Mouse (Mus musculus): ENCODE data around the gene Gm7954. TPM values are rescaled to one million over a fixed set of nuclear protein-coding genes. Genes with fewer than 3 reads are reported as not detected.
"Not testable (repeated sequence)": the region's sequence is repeated elsewhere in the genome, so short reads cannot be mapped to it uniquely, and the experiment has no call there.

Gm7954 gene
- not detected in 2 replicates for polyA plus RNA-seq (2016; fragmentation: Nextera tagmentation; extraction: Ambion mirVana)

GRCm38 (mm10) chr14:41453418-41453817, at the start of gene Gm7954:
TSS of gene Gm7954 (minus strand) at chr14:41453518.
- H3K9ac ChIP-seq (replicated peaks); H3K4me2 ChIP-seq (replicated peaks); H3K4me3 ChIP-seq; H3K36me3 ChIP-seq; H3K27me3 ChIP-seq; ATAC-seq (ENCODE audit: low FRiP score, low read depth); H3K9me3 ChIP-seq; H3K27ac ChIP-seq (replicated peaks); H3K4me1 ChIP-seq: not testable (repeated sequence)
- no CpG with 5 or more reads among the region's 2 CpGs for WGBS

- H3K4me3 ChIP-seq; ATAC-seq (ENCODE audit: low FRiP score, low read depth); H3K9ac ChIP-seq (replicated peaks); H3K4me2 ChIP-seq (replicated peaks); H3K27me3 ChIP-seq; H3K27ac ChIP-seq (replicated peaks); H3K36me3 ChIP-seq; H3K9me3 ChIP-seq; H3K4me1 ChIP-seq: not testable (repeated sequence)
These were observed 36.1 kb upstream of the Gm7954 start, which contains the start of gene Gm3486 for GRCm38 (mm10) chr14:41489385-41489784. TSS of gene Gm3486 (minus strand) at chr14:41489485.

GRCm38 (mm10) chr14:41425393-41426075, 27.8 kb downstream of the Gm7954 start:
- peak overlapping the region; percentile 31 for H3K4me2 ChIP-seq (replicated peaks)
- not testable (repeated sequence) for H3K27ac ChIP-seq (replicated peaks); H3K27me3 ChIP-seq; H3K4me3 ChIP-seq; ATAC-seq (ENCODE audit: low FRiP score, low read depth); H3K36me3 ChIP-seq; H3K4me1 ChIP-seq; H3K9ac ChIP-seq (replicated peaks); H3K9me3 ChIP-seq
- WGBS, result 14% methylated on average over 12 of the region's 16 CpGs

DNA sequence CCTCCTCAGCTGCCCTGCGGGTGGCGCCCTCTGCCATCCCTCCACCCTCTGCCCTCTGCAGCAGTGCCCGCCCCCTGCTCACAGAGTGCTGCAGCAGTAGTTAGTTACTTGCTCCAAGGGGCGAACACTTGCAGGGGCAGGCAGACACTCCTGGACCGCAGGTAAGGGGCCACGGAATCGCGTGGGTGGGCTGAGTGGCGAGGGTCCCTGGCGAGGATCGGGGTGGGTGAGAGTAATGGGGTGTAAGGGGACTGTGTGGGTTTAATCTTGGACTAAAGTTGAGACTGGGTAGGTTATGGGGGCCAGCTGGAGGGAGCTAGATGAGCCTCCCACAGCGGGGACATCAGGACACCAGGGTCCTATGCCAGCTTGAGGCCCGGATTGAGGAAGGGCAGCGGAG, 28.6 kb downstream of the Gm7954 start:
- not testable (repeated sequence) for H3K27ac ChIP-seq (replicated peaks); H3K36me3 ChIP-seq; H3K4me3 ChIP-seq; H3K9me3 ChIP-seq; H3K27me3 ChIP-seq; ATAC-seq (ENCODE audit: low FRiP score, low read depth); H3K4me1 ChIP-seq; H3K9ac ChIP-seq (replicated peaks)
- 10% methylated on average over 13 of the region's 14 CpGs for WGBS
- H3K4me2 ChIP-seq (replicated peaks), result peak overlapping the region; percentile 31; the same call in 1 of the 2 replicates

GRCm38 (mm10) chr14:41408181-41408580, 45.1 kb downstream of the Gm7954 start, which contains the start of gene Gm6482:
TSS of gene Gm6482 (minus strand) at chr14:41408281.
- H3K4me1 ChIP-seq; H3K9me3 ChIP-seq; H3K9ac ChIP-seq (replicated peaks); H3K4me2 ChIP-seq (replicated peaks); H3K27me3 ChIP-seq; ATAC-seq (ENCODE audit: low FRiP score, low read depth); H3K36me3 ChIP-seq; H3K27ac ChIP-seq (replicated peaks); H3K4me3 ChIP-seq: not testable (repeated sequence)
- 100% methylated on average over 1 of the region's 2 CpGs for WGBS

Other genes with a start within 250 kb of the Gm7954 start
- not detected in 2 replicates for gene Gm2832, start 174.7 kb downstream of the Gm7954 start, polyA plus RNA-seq (2016; fragmentation: Nextera tagmentation; extraction: Ambion mirVana)
- gene Gm5798, start 104.9 kb downstream of the Gm7954 start, polyA plus RNA-seq (2016; fragmentation: Nextera tagmentation; extraction: Ambion mirVana), result not detected in 2 replicates
- gene Gm7945, start 67.1 kb downstream of the Gm7954 start, polyA plus RNA-seq (2016; fragmentation: Nextera tagmentation; extraction: Ambion mirVana), result not detected in 2 replicates
- not detected in 2 replicates for gene Gm6482, start 45.2 kb downstream of the Gm7954 start, polyA plus RNA-seq (2016; fragmentation: Nextera tagmentation; extraction: Ambion mirVana)
- not detected in 2 replicates for gene Gm3486, start 36.0 kb upstream of the Gm7954 start, polyA plus RNA-seq (2016; fragmentation: Nextera tagmentation; extraction: Ambion mirVana)
- not detected in 2 replicates for gene Gm7970, start 102.1 kb upstream of the Gm7954 start, polyA plus RNA-seq (2016; fragmentation: Nextera tagmentation; extraction: Ambion mirVana)
- gene 1700049E17Rik2, start 119.7 kb upstream of the Gm7954 start, polyA plus RNA-seq (2016; fragmentation: Nextera tagmentation; extraction: Ambion mirVana), result not detected in 2 replicates
- not detected in 2 replicates for gene Gm3072, start 171.1 kb upstream of the Gm7954 start, polyA plus RNA-seq (2016; fragmentation: Nextera tagmentation; extraction: Ambion mirVana)
- gene Gm3676, start 193.0 kb upstream of the Gm7954 start, polyA plus RNA-seq (2016; fragmentation: Nextera tagmentation; extraction: Ambion mirVana), result not detected in 2 replicates
- not detected in 2 replicates for gene Gm8068, start 248.4 kb upstream of the Gm7954 start, polyA plus RNA-seq (2016; fragmentation: Nextera tagmentation; extraction: Ambion mirVana)